Mouse (Mus musculus) liver, embryonic 12.5 days (tissue): Measurements from ENCODE around the gene Eif2s1. TPM values are rescaled to one million over a fixed set of nuclear protein-coding genes. Genes with fewer than 3 reads are reported as not detected.

Experiments
- ATAC-seq: fragments of 200-750 bp; cut with Nextera tagmentation; 2 replicates; pipeline ENCODE4 v1.8.0; 2017; ENCODE audit warnings: moderate number of reproducible peaks, mild to moderate bottlenecking, moderate library complexity
- H3K27ac ChIP-seq: fragments of 300-500 bp; sonication (generic); 2 replicates; pipeline ENCODE4 v1.5.1; 2016; ENCODE audit warnings: mild to moderate bottlenecking
- H3K27me3 ChIP-seq: fragments of 300-500 bp; sonication (generic); replicated peaks from 2 replicates; pipeline ENCODE4 v1.6.1; 2016; ENCODE audit warnings: mild to moderate bottlenecking, moderate library complexity
- H3K36me3 ChIP-seq: fragments of 300-500 bp; sonication (generic); 2 replicates; pipeline ENCODE4 v1.6.1; 2016; ENCODE audit warnings: mild to moderate bottlenecking, moderate library complexity
- H3K4me1 ChIP-seq: fragments of 300-500 bp; sonication (generic); 2 replicates; pipeline ENCODE4 v1.6.1; 2016
- H3K4me2 ChIP-seq: fragments of 300-500 bp; sonication (generic); 2 replicates; pipeline ENCODE4 v1.6.1; 2016; ENCODE audit warnings: mild to moderate bottlenecking, moderate library complexity
- H3K4me3 ChIP-seq: fragments of 300-500 bp; sonication (generic); 2 replicates; pipeline ENCODE4 v1.5.1; 2016; ENCODE audit warnings: mild to moderate bottlenecking, moderate library complexity
- H3K9ac ChIP-seq: fragments of 300-500 bp; sonication (generic); 2 replicates; pipeline ENCODE4 v1.6.1; 2016; ENCODE audit warnings: mild to moderate bottlenecking, moderate library complexity
- H3K9me3 ChIP-seq: fragments of 300-500 bp; sonication (generic); replicated peaks from 2 replicates; pipeline ENCODE4 v1.6.1; 2016; ENCODE audit warnings: mild to moderate bottlenecking, moderate library complexity
- WGBS: fragments of 180-500 bp; shearing (Covaris S2); methylation state at CpG from one replicate; pipeline ENCODE4 v1.1.7; 2016; ENCODE audit not compliant: insufficient replicate concordance; 5-methylcytosine and 5-hydroxymethylcytosine counted together
- polyA plus RNA-seq: library from polyadenylated mRNA; unstranded; fragments of >200 nt; fragmentation: Nextera tagmentation; extraction: Ambion mirVana; gene quantifications from 2 replicates; pipeline ENCODE4 v1.2.1, GENCODE M21; 2016

Eif2s1 gene
- polyA plus RNA-seq, 1 experiment from 2014 or later: 283 TPM

GRCm38 (mm10) chr12:78891149-78891548, 29.5 kb downstream of the Eif2s1 start:
- 76% methylated on average over 2 of the region's 2 CpGs for WGBS
- 0 out of 2 replicates have a peak, but pooled peaks have one; percentile 25 for ATAC-seq
- H3K36me3 ChIP-seq: peaks cover 100% of the 10 kb centered on the region

GRCm38 (mm10) chr12:78897861-78898260, 36.2 kb downstream of the Eif2s1 start:
- Histone ChIP-seq H3K36me3 (peaks cover 87% of the 10 kb centered on the region), H3K4me3 (no peak overlapping the region), H3K9me3 (no peaks in the 10 kb centered on the region), H3K4me2 (no peak overlapping the region), H3K4me1 (peaks cover 11% of the 10 kb centered on the region), H3K27me3 (no peaks in the 10 kb centered on the region), H3K9ac (no peak overlapping the region), H3K27ac (no peak overlapping the region)
- WGBS: 81% methylated on average over 1 of the region's 1 CpGs
- no peak for ATAC-seq

More at GRCm38 (mm10) chr12:78891149-78891548, 29.5 kb downstream of the Eif2s1 start:
- no peak overlapping the region for H3K4me3 ChIP-seq
- no peak overlapping the region for H3K4me2 ChIP-seq
- no peaks in the 10 kb centered on the region; the same call in 1 of the 2 replicates for H3K4me1 ChIP-seq
- H3K9ac ChIP-seq: no peak overlapping the region
- no peaks in the 10 kb centered on the region for H3K9me3 ChIP-seq
- no peaks in the 10 kb centered on the region for H3K27me3 ChIP-seq
- H3K27ac ChIP-seq: no peak overlapping the region

- ATAC-seq: no peak
- WGBS: 61% methylated on average over 5 of the region's 5 CpGs
- H3K36me3 ChIP-seq: peaks cover 66% of the 10 kb centered on the region
These were observed 39.8 kb downstream of the Eif2s1 start for GRCm38 (mm10) chr12:78901467-78901866.

GRCm38 (mm10) chr12:78903313-78903712, 41.7 kb downstream of the Eif2s1 start:
- H3K9ac ChIP-seq: no peak overlapping the region
- 0 out of 2 replicates have a peak, but pooled peaks cover 8% of the 10 kb centered on the region for H3K27me3 ChIP-seq
- H3K36me3 ChIP-seq: peaks cover 48% of the 10 kb centered on the region
- H3K27ac ChIP-seq: no peak overlapping the region
- 78% methylated on average over 4 of the region's 4 CpGs for WGBS
- H3K4me3 ChIP-seq: no peak overlapping the region
- peaks cover 54% of the 10 kb centered on the region for H3K4me1 ChIP-seq
- H3K9me3 ChIP-seq: no peaks in the 10 kb centered on the region
- no peak for ATAC-seq
- H3K4me2 ChIP-seq: peak overlapping the region; percentile 85

More at GRCm38 (mm10) chr12:78901467-78901866, 39.8 kb downstream of the Eif2s1 start:
- no peak overlapping the region for H3K27ac ChIP-seq
- H3K9me3 ChIP-seq: no peaks in the 10 kb centered on the region
- 0 out of 2 replicates have a peak, but pooled peaks cover 8% of the 10 kb centered on the region for H3K27me3 ChIP-seq
- no peak overlapping the region for H3K4me3 ChIP-seq
- H3K9ac ChIP-seq: no peak overlapping the region
- H3K4me1 ChIP-seq: peaks cover 36% of the 10 kb centered on the region
- no peak overlapping the region for H3K4me2 ChIP-seq

- Histone ChIP-seq H3K36me3 (peaks cover 36% of the 10 kb centered on the region), H3K9ac (peak overlapping the region; percentile 64), H3K4me1 (peaks cover 64% of the 10 kb centered on the region), H3K9me3 (peaks cover 7% of the 10 kb centered on the region), H3K27ac (peak overlapping the region; percentile 64; the same call in 1 of the 2 replicates), H3K27me3 (0 out of 2 replicates have a peak, but pooled peaks cover 8% of the 10 kb centered on the region), H3K4me3 (peak overlapping the region; percentile 72), H3K4me2 (peak overlapping the region; percentile 85)
- 81% methylated on average over 7 of the region's 7 CpGs for WGBS
- no peak for ATAC-seq
These were observed 42.9 kb downstream of the Eif2s1 start for GRCm38 (mm10) chr12:78904499-78904898.

DNA sequence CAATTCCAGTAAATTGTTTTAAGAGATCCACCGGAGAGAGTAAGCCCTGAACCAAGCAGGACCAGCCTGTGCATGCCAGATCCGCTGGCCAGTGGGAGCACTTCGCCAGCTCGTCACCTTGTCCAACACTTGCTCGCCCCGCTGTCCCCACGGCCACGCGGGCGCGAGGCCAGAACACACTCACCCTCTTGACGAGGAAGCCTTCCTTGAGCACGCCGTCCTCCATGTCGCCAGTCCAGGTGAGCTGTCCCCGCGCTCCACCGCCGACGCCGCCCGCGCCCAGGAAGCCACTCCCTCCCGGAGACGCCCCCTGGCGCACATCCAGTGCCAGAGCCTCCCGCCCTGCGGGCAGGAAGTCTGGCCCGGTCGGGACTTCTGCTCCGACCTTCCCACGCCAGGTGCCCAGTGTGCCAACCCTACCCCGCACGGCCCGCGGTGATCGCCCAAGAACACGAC, 45.1 kb downstream of the Eif2s1 start, which contains the start of gene Plek2:
Plek2 (minus strand) TSS at position 258 of the 456 bp plus-strand sequence.
- peaks cover 7% of the 10 kb centered on the region for H3K9me3 ChIP-seq
- peak within 1 kb of the TSS; percentile 85 for H3K4me2 ChIP-seq
- peaks cover 23% of the 10 kb centered on the region for H3K36me3 ChIP-seq
- H3K4me3 ChIP-seq: peak within 1 kb of the TSS; percentile 72
- H3K9ac ChIP-seq: peak within 1 kb of the TSS; percentile 84
- H3K27me3 ChIP-seq: peaks cover 13% of the 10 kb centered on the region; the same call in 1 of the 2 replicates
- H3K4me1 ChIP-seq: peaks cover 82% of the 10 kb centered on the region
- 3% methylated on average over 38 of the region's 38 CpGs for WGBS
- ATAC-seq: peak; percentile 58
- H3K27ac ChIP-seq: peak within 1 kb of the TSS; percentile 70

GRCm38 (mm10) chr12:78908081-78908605, 46.5 kb downstream of the Eif2s1 start:
- peaks cover 26% of the 10 kb centered on the region for H3K27me3 ChIP-seq
- peaks cover 13% of the 10 kb centered on the region for H3K36me3 ChIP-seq
- H3K4me2 ChIP-seq: no peak overlapping the region
- H3K9me3 ChIP-seq: peaks cover 7% of the 10 kb centered on the region
- peak overlapping the region; percentile 70 for H3K27ac ChIP-seq
- no peak overlapping the region for H3K4me3 ChIP-seq
- 64% methylated on average over 6 of the region's 6 CpGs for whole genome bisulfite sequencing
- H3K9ac ChIP-seq: no peak overlapping the region
- ATAC-seq: no peak
- H3K4me1 ChIP-seq: peaks cover 87% of the 10 kb centered on the region

GRCm38 (mm10) chr12:78910684-78911461, 49.3 kb downstream of the Eif2s1 start:
- peaks cover 28% of the 10 kb centered on the region for H3K27me3 ChIP-seq
- 2% methylated on average over 16 of the region's 16 CpGs for WGBS

GRCm38 (mm10) chr12:78911707-78912417, 50.2 kb downstream of the Eif2s1 start:
- H3K4me2 ChIP-seq: peak overlapping the region; percentile 84
- peak overlapping the region; percentile 81 for H3K9ac ChIP-seq
- peak overlapping the region; percentile 66 for H3K4me3 ChIP-seq
- ATAC-seq: peak; percentile 76
- peaks cover 94% of the 10 kb centered on the region for H3K4me1 ChIP-seq
- H3K36me3 ChIP-seq: no peaks in the 10 kb centered on the region
- peaks cover 7% of the 10 kb centered on the region for H3K9me3 ChIP-seq
- WGBS: 2% methylated on average over 37 of the region's 37 CpGs
- peak overlapping the region; percentile 98 for H3K27ac ChIP-seq
- peaks cover 23% of the 10 kb centered on the region for H3K27me3 ChIP-seq

More at GRCm38 (mm10) chr12:78910684-78911461, 49.3 kb downstream of the Eif2s1 start:
- peak; percentile 87 for ATAC-seq
- H3K27ac ChIP-seq: peak overlapping the region; percentile 98
- H3K4me3 ChIP-seq: peak overlapping the region; percentile 66
- peaks cover 95% of the 10 kb centered on the region for H3K4me1 ChIP-seq
- peak overlapping the region; percentile 81 for H3K9ac ChIP-seq
- H3K9me3 ChIP-seq: peaks cover 7% of the 10 kb centered on the region
- H3K36me3 ChIP-seq: no peaks in the 10 kb centered on the region
- peak overlapping the region; percentile 84 for H3K4me2 ChIP-seq

DNA sequence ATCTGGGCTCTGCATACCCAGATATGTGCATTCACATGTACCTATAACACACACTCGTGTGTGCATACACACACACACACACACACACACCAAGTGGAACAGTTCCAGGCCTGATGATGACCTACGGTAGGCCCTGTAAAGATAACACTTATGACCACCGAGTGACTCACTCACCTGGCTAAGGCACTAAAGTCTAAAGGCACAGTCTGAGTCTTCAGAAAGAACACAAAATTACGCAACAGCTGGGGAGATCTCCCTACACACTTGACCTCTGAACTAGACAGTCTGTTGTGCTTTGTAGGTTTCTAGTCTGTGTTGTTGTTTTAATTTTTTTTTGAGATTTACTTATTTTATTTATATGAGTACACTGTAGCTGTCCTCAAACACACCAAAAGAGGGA, 52.8 kb downstream of the Eif2s1 start:
- H3K4me2 ChIP-seq: peak overlapping the region; percentile 84
- peaks cover 23% of the 10 kb centered on the region for H3K27me3 ChIP-seq
- peak overlapping the region; percentile 98 for H3K27ac ChIP-seq
- no peak for ATAC-seq
- H3K4me3 ChIP-seq: peak overlapping the region; percentile 66; the same call in 1 of the 2 replicates
- H3K4me1 ChIP-seq: peaks cover 89% of the 10 kb centered on the region
- H3K36me3 ChIP-seq: no peaks in the 10 kb centered on the region
- no peak overlapping the region; the same call in 1 of the 2 replicates for H3K9ac ChIP-seq
- no peaks in the 10 kb centered on the region; the same call in 1 of the 2 replicates for H3K9me3 ChIP-seq
- 72% methylated on average over 4 of the region's 4 CpGs for WGBS

- H3K9me3 ChIP-seq: no peaks in the 10 kb centered on the region; the same call in 1 of the 2 replicates
- H3K4me1 ChIP-seq: peaks cover 80% of the 10 kb centered on the region
- peak overlapping the region; percentile 84 for H3K4me2 ChIP-seq
- peaks cover 22% of the 10 kb centered on the region for H3K27me3 ChIP-seq
- H3K9ac ChIP-seq: peak overlapping the region; percentile 61
- H3K36me3 ChIP-seq: no peaks in the 10 kb centered on the region
- 22% methylated on average over 3 of the region's 3 CpGs for WGBS
- peak overlapping the region; percentile 98 for H3K27ac ChIP-seq
- peak overlapping the region; percentile 12; the same call in 1 of the 2 replicates for H3K4me3 ChIP-seq
- peak; percentile 74 for ATAC-seq
These were observed 53.9 kb downstream of the Eif2s1 start for GRCm38 (mm10) chr12:78915561-78915960.
